Mouse (Mus musculus) thymus, adult 2 months (tissue): Measurements from ENCODE around the gene Plxnb3.

Experiments
- CTCF ChIP-seq: fragments of 200-500 bp; IDR thresholded peaks from 2 replicates; pipeline ENCODE4 v1.5.1; 2012; ENCODE audit warnings: mild to moderate bottlenecking, control low read depth, low read length, moderate library complexity, borderline replicate concordance; ENCODE audit not compliant: control insufficient read depth, poor library complexity, insufficient read depth; ENCODE audit errors: extremely low read depth
- POLR2A ChIP-seq: fragments of 200-500 bp; IDR thresholded peaks from 2 replicates; pipeline ENCODE4 v1.6.1; 2012; ENCODE audit warnings: mild to moderate bottlenecking, low read length, control low read depth, moderate library complexity; ENCODE audit not compliant: control insufficient read depth, poor library complexity, insufficient read depth; ENCODE audit errors: extremely low read depth

- TF ChIP-seq CTCF (no peak), POLR2A (no peak)
Measured at GRCm38 (mm10) chrX:73739151-73739550, 17.7 kb upstream of the Plxnb3 start.
